Mouse (Mus musculus) liver, embryonic 14.5 days (tissue): ENCODE results near the gene Osbp. TPM values are rescaled to one million over a fixed set of nuclear protein-coding genes. Genes with fewer than 3 reads are reported as not detected.
A peak's percentile ranks its signal among the peaks of the same experiment; 100 is the strongest.
"Not testable (repeated sequence)": the region's sequence is repeated elsewhere in the genome, so short reads cannot be mapped to it uniquely, and the experiment has no call there.

Experiments
- ATAC-seq: fragments of 200-750 bp; cut with Nextera tagmentation; 2 replicates; pipeline ENCODE4 v1.8.0; 2017; ENCODE audit warnings: moderate number of reproducible peaks, mild to moderate bottlenecking, moderate library complexity; ENCODE audit not compliant: insufficient read depth
- DNase-seq, 3 experiments: peaks; one replicate each; pipeline ENCODE4 v3.0.0-alpha.2; 2012 to 2013; ENCODE audit warnings: low read depth in 3 of 3, low spot score in 3 of 3
- H3K27ac ChIP-seq: fragments of 300-500 bp; sonication (generic); 2 replicates; pipeline ENCODE4 v1.5.1; 2014; ENCODE audit warnings: moderate library complexity, mild to moderate bottlenecking, control low read depth, inconsistent platforms
- H3K27me3 ChIP-seq: fragments of 300-500 bp; sonication (generic); 2 replicates; pipeline ENCODE4 v1.6.1; 2014; ENCODE audit warnings: mild to moderate bottlenecking, low read length, moderate library complexity; ENCODE audit not compliant: control insufficient read depth, insufficient read depth
- H3K36me3 ChIP-seq: fragments of 300-500 bp; sonication (generic); replicated peaks from 2 replicates; pipeline ENCODE4 v1.6.1; 2014; ENCODE audit warnings: low read depth; ENCODE audit not compliant: control insufficient read depth, insufficient read depth
- H3K4me1 ChIP-seq, 2 experiments: fragments of 200-500 bp in 1 of 2; fragments of 300-500 bp in 1 of 2; sonication (generic) in 1 of 2; replicated peaks; 2 replicates each; pipeline ENCODE4 v1.6.1; 2012 to 2014; ENCODE audit warnings: antibody characterized with exemption in 1 of 2, inconsistent platforms in 1 of 2, low read length in 1 of 2; ENCODE audit not compliant: control insufficient read depth in 2 of 2, insufficient read depth in 2 of 2
- H3K4me2 ChIP-seq: fragments of 300-500 bp; sonication (generic); 2 replicates; pipeline ENCODE4 v1.6.1; 2014; ENCODE audit warnings: low read depth, mild to moderate bottlenecking, control low read depth, moderate library complexity
- H3K4me3 ChIP-seq, 2 experiments: fragments of 200-500 bp in 1 of 2; fragments of 300-500 bp in 1 of 2; sonication (generic) in 1 of 2; 2 replicates each; pipeline ENCODE4 v1.5.1; 2012 to 2014; ENCODE audit warnings: low read depth in 2 of 2, low read length in 2 of 2, mild to moderate bottlenecking in 2 of 2, control low read depth in 1 of 2, inconsistent platforms in 1 of 2, moderate library complexity in 1 of 2; ENCODE audit not compliant: insufficient read depth in 1 of 2
- H3K9ac ChIP-seq: fragments of 300-500 bp; sonication (generic); replicated peaks from 2 replicates; pipeline ENCODE4 v1.6.1; 2014; ENCODE audit warnings: mild to moderate bottlenecking, control low read depth, moderate library complexity
- H3K9me3 ChIP-seq: fragments of 300-500 bp; sonication (generic); 2 replicates; pipeline ENCODE4 v1.6.1; 2016; ENCODE audit warnings: low read length, mixed read lengths; ENCODE audit not compliant: control insufficient read depth
- CTCF ChIP-seq: IDR thresholded peaks from 2 replicates; pipeline ENCODE4 v1.5.1; 2016; ENCODE audit warnings: antibody characterized with exemption, low read depth, control low read depth
- EP300 ChIP-seq: IDR thresholded peaks from 2 replicates; pipeline ENCODE4 v1.6.1; 2016; ENCODE audit warnings: antibody characterized with exemption, low read depth
- WGBS: fragments of 180-500 bp; shearing (Covaris S2); extraction: QIAGEN DNeasy Blood & Tissue Kit; methylation state at CpG from one replicate; pipeline ENCODE4 v1.1.7; 2014; ENCODE audit not compliant: insufficient replicate concordance; 5-methylcytosine and 5-hydroxymethylcytosine counted together
- polyA plus RNA-seq, 2 experiments: library from polyadenylated mRNA; depleted of rRNA in 1 of 2; stranded (reverse) in 1 of 2; unstranded in 1 of 2; fragments of >200 nt; fragmentation: Nextera tagmentation in 1 of 2; extraction: Ambion mirVana in 1 of 2; gene quantifications; 2 replicates each; pipeline versions ENCODE4 v1.2.1 to v1.2.3; 2012 to 2014

Gene Osbp
- polyA plus RNA-seq (2012; rRNA removed) (8.2 and 11.7 TPM in 2 replicates), polyA plus RNA-seq (2014; fragmentation: Nextera tagmentation; extraction: Ambion mirVana) (3.9 and 5.0 TPM in 2 replicates)

DNA sequence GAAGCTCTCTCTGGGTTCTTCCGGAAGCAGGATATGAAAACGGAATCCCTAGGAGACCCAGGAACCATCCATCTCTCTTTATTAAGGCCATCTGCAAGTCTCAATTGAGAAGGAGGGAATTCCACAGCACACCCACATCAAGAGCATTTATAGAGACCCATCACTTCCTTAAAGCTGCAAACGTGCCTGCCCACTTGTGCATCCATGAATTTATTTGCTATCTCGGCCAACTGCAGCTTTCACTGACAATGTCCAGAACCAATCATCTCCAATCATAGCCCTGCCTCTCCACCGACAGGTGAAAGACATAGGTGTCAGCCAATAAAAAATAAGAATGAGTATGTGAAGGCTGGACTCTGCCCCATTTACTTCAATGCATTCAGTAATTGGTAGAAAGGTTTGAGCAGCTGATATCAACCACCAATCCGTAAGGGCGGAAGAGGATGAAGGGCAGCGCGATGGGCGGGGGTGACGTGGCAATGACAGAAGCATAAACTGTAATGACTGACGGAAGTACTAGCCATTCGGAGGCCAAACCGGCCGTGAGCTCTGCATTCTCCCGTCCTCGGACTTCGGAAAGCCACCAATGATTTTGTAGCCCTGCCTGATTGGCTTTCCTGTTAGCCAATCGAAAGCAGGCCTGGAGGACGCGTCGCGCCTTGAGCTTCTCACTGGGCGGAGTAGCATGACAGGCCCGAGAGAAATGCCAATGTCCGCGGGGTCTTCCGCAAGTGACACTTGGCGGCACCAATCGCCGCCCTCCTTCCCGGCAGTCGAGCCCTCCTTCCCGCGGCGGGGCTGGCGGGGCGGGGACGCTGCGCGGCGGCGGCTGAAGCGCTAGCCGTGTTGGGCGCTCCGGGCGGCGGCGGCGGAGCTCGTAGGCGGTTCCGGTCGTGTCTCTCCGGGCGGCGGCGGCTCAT is at the start of gene Osbp:
Osbp (plus strand) TSS at position 919 of the 920 bp plus-strand sequence.
- Histone ChIP-seq H3K4me2 (peak within 1 kb of the TSS; percentile 90), H3K9ac (peak within 1 kb of the TSS; percentile 88), H3K27ac (peak within 1 kb of the TSS; percentile 75), H3K9me3 (peaks cover 3% of the 10 kb centered on the region), H3K27me3 (no peaks in the 10 kb centered on the region; the same call in 1 of the 2 replicates), H3K4me3 (peak within 1 kb of the TSS; percentile 87 to 90), H3K4me1 (peaks cover 10 to 14% of the 10 kb centered on the region in 2 experiments; a peak in 3 of 4 replicates), H3K36me3 (peaks cover 2% of the 10 kb centered on the region)
- DNase-seq (peak; percentile 100), ATAC-seq (peak; percentile 92)
- peak; percentile 10; the same call in 1 of the 2 replicates for TF ChIP-seq CTCF
- peak; percentile 62; the same call in 1 of the 2 replicates for TF ChIP-seq EP300
- 1% methylated on average over 59 of the region's 59 CpGs for WGBS

GRCm38 (mm10) chr19:11922068-11922467 is 43.7 kb upstream of the Osbp start:
- no peak overlapping the region for H3K4me3 ChIP-seq
- 93% methylated on average over 1 of the region's 1 CpGs for WGBS
- H3K9me3 ChIP-seq = no peaks in the 10 kb centered on the region
- H3K27ac ChIP-seq = no peak overlapping the region
- ATAC-seq (no peak), DNase-seq (no peak)
- no peak overlapping the region for H3K4me2 ChIP-seq
- H3K36me3 ChIP-seq = peaks cover 35% of the 10 kb centered on the region
- TF ChIP-seq EP300 (no peak), CTCF (no peak)
- H3K4me1 ChIP-seq = no peaks in the 10 kb centered on the region; a peak in 1 of 4 replicates
- H3K27me3 ChIP-seq = no peaks in the 10 kb centered on the region
- H3K9ac ChIP-seq = no peak overlapping the region

GRCm38 (mm10) chr19:11922515-11922914 is 43.2 kb upstream of the Osbp start:
- not testable (repeated sequence) for ATAC-seq, H3K27me3 ChIP-seq, H3K4me1 ChIP-seq, H3K9ac ChIP-seq, H3K9me3 ChIP-seq, DNase-seq, H3K4me2 ChIP-seq, H3K4me3 ChIP-seq, H3K27ac ChIP-seq
- 82% methylated on average over 2 of the region's 2 CpGs for WGBS
- peaks cover 37% of the 10 kb centered on the region for H3K36me3 ChIP-seq

DNA sequence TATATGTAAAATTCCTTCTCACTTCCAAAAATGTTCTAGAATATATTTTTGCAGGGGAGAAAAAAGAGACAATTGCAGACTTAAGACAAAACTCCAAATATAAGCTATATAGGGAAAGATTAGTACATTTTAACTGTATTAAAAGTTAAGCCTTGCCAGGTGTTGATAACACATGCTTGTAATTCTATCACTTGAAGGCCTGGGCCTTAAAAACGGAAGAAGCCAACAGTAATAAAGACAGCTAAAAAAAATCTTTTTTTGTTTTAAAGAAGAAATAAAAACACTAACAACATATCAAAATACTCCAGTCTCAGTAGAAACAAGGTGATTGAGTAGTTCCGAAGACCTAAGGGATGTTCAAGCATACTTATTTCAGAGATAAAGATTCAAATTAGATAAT is 39.4 kb upstream of the Osbp start:
- Histone ChIP-seq H3K4me2 (no peak overlapping the region), H3K27me3 (no peaks in the 10 kb centered on the region), H3K27ac (no peak overlapping the region), H3K9ac (no peak overlapping the region), H3K4me3 (no peak overlapping the region), H3K9me3 (no peaks in the 10 kb centered on the region), H3K36me3 (peaks cover 45% of the 10 kb centered on the region), H3K4me1 (peaks cover 9 to 11% of the 10 kb centered on the region in 2 experiments)
- DNase-seq (no peak), ATAC-seq (no peak)
- whole genome bisulfite sequencing = 70% methylated on average over 2 of the region's 2 CpGs
- TF ChIP-seq EP300 (no peak), CTCF (no peak)
